Comparison of ENCODE assay signal across 13 mouse cellular contexts in the genomic region with DNA sequence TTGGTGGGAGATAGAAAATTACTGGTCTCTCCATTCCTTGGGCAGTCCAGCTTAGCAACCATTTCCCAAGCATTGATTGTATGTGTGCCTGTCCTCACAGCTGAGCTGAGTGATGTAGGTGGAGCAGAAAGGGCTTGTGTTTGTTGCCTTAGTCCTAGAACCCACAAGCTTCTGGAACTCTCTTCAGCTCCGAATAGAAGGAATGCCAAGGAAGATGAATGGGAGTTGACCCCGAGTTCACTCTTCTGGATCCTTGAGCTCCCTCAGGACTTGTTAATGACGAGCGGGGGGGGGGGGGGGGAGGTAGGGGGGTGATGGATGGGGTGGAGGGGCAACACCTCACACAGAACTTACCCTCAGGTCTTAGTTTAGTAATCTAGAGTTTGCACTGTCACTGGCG. TPM values are rescaled to one million over a fixed set of nuclear protein-coding genes. Genes with fewer than 3 reads are reported as not detected.
DNase-seq lines count a peak whose midpoint lies in the region; ATAC-seq lines count a peak whose summit lies in the region.
"Had no signal": no experiment of that assay in that cellular context is flagged by ENCODE, and none has a peak within 500 bp of the region (broad histone marks: within the 10 kb centered on the region; RNA-seq: fewer than 3 reads in every experiment).

No protein-coding gene starts in this region.

- H3K27me3 ChIP-seq in hindbrain, embryonic 10.5 days (ENCODE audit: insufficient read depth, poor library complexity, severe bottlenecking) = no peaks in the 10 kb centered on the region
- no peaks in the 10 kb centered on the region for H3K27me3 ChIP-seq in hindbrain, embryonic 11.5 days (ENCODE audit: control insufficient read depth, insufficient read depth, low read length)
- H3K27me3 ChIP-seq in neural tube, embryonic 13.5 days = no peaks in the 10 kb centered on the region
- H3K27me3 ChIP-seq in neural tube, embryonic 15.5 days (replicated peaks) = no peaks in the 10 kb centered on the region
- H3K27me3 ChIP-seq: liver, embryonic 12.5 days had no signal

- H3K4me3 ChIP-seq in hindbrain, embryonic 10.5 days = no peak overlapping the region
- no peak overlapping the region for H3K4me3 ChIP-seq in hindbrain, embryonic 11.5 days (ENCODE audit: low read depth, low read length)
- no peak overlapping the region for H3K4me3 ChIP-seq in neural tube, embryonic 13.5 days
- H3K4me3 ChIP-seq in neural tube, embryonic 15.5 days (replicated peaks) = no peak overlapping the region
- H3K4me3 ChIP-seq: liver, embryonic 12.5 days had no signal

- H3K4me2 ChIP-seq in hindbrain, embryonic 11.5 days (replicated peaks; ENCODE audit: low read depth, low read length) = no peak overlapping the region
- H3K4me2 ChIP-seq in neural tube, embryonic 13.5 days = no peak overlapping the region
- no peak overlapping the region for H3K4me2 ChIP-seq in neural tube, embryonic 15.5 days
- H3K4me2 ChIP-seq: liver, embryonic 12.5 days had no signal

- no peak for ATAC-seq in hindbrain, embryonic 11.5 days (ENCODE audit: low FRiP score)
- no peak for ATAC-seq in neural tube, embryonic 13.5 days (ENCODE audit: low read depth)
- ATAC-seq in neural tube, embryonic 15.5 days (ENCODE audit: low FRiP score) = no peak
- ATAC-seq in monocyte, adult 5-6 weeks (replicated peaks; ENCODE audit: insufficient number of reproducible peaks, low FRiP score, low TSS enrichment, poor library complexity, severe bottlenecking) = no peak
- ATAC-seq: liver, embryonic 12.5 days had no signal

- WGBS in hindbrain, embryonic 10.5 days = 48% methylated on average over 5 of the region's 5 CpGs
- 41% methylated on average over 3 of the region's 5 CpGs for WGBS in hindbrain, embryonic 11.5 days
- WGBS in neural tube, embryonic 13.5 days = 43% methylated on average over 4 of the region's 5 CpGs
- WGBS in neural tube, embryonic 15.5 days = 47% methylated on average over 5 of the region's 5 CpGs

- peak overlapping the region; percentile 62 for H3K27ac ChIP-seq in hindbrain, embryonic 10.5 days
- H3K27ac ChIP-seq in hindbrain, embryonic 11.5 days (ENCODE audit: low read depth, low read length) = no peak overlapping the region
- H3K27ac ChIP-seq in neural tube, embryonic 13.5 days (replicated peaks) = peak overlapping the region; percentile 24; the same call in 1 of the 2 replicates
- H3K27ac ChIP-seq in neural tube, embryonic 15.5 days (replicated peaks) = no peak overlapping the region; the same call in 1 of the 2 replicates
- H3K27ac ChIP-seq: liver, embryonic 12.5 days had no signal

- H3K9ac ChIP-seq in hindbrain, embryonic 11.5 days (ENCODE audit: low read depth, low read length) = no peak overlapping the region
- no peak overlapping the region for H3K9ac ChIP-seq in neural tube, embryonic 13.5 days
- H3K9ac ChIP-seq in neural tube, embryonic 15.5 days (replicated peaks) = no peak overlapping the region
- H3K9ac ChIP-seq: liver, embryonic 12.5 days had no signal

- peak; percentile 59 for DNase-seq in embryo, embryonic 10.5 days (ENCODE audit: low spot score)
- DNase-seq in embryo, embryonic 9.5 days (ENCODE audit: extremely low spot score) = no peak
- no peak for DNase-seq in hindbrain, embryonic 10.5 days (ENCODE audit: low spot score)
- DNase-seq in hindbrain, embryonic 11.5 days (ENCODE audit: low spot score) = no peak
- no peak for DNase-seq in gastrocnemius, postnatal 10 days
- DNase-seq: adrenal gland, postnatal 14 days; cerebellum, adult 11-12 months; kidney, adult 18-20 months; thymus, adult 18-20 months had no signal

- 0 out of 2 replicates have a peak, but pooled peaks cover 8% of the 10 kb centered on the region for H3K36me3 ChIP-seq in hindbrain, embryonic 10.5 days
- no peaks in the 10 kb centered on the region for H3K36me3 ChIP-seq in hindbrain, embryonic 11.5 days (ENCODE audit: control insufficient read depth, insufficient read depth, low read length)
- H3K36me3 ChIP-seq in neural tube, embryonic 13.5 days = no peaks in the 10 kb centered on the region
- H3K36me3 ChIP-seq in neural tube, embryonic 15.5 days = no peaks in the 10 kb centered on the region
- H3K36me3 ChIP-seq: liver, embryonic 12.5 days had no signal

- peaks cover 77% of the 10 kb centered on the region for H3K4me1 ChIP-seq in hindbrain, embryonic 10.5 days (replicated peaks)
- H3K4me1 ChIP-seq in hindbrain, embryonic 11.5 days (replicated peaks; ENCODE audit: control insufficient read depth, insufficient read depth, low read length) = peaks cover 10% of the 10 kb centered on the region; the same call in 1 of the 2 replicates
- H3K4me1 ChIP-seq in neural tube, embryonic 13.5 days (replicated peaks) = peaks cover 85% of the 10 kb centered on the region
- peaks cover 64% of the 10 kb centered on the region for H3K4me1 ChIP-seq in neural tube, embryonic 15.5 days

- H3K9me3 ChIP-seq in hindbrain, embryonic 10.5 days = no peaks in the 10 kb centered on the region
- H3K9me3 ChIP-seq in hindbrain, embryonic 11.5 days (ENCODE audit: control insufficient read depth, low read length) = no peaks in the 10 kb centered on the region
- H3K9me3 ChIP-seq in neural tube, embryonic 13.5 days = no peaks in the 10 kb centered on the region
- H3K9me3 ChIP-seq in neural tube, embryonic 15.5 days (replicated peaks) = no peaks in the 10 kb centered on the region
- H3K9me3 ChIP-seq: liver, embryonic 12.5 days had no signal

RNA-seq across cellular contexts. Expression of a gene that starts 25.9 kb away (rescaled TPM):
- 15.6 and 18.0 TPM in 2 replicates for polyA plus RNA-seq in hindbrain, embryonic 10.5 days (2016; fragmentation: Nextera tagmentation; extraction: Ambion mirVana)
- 16.7 and 20.8 TPM in 2 replicates for polyA plus RNA-seq in hindbrain, embryonic 11.5 days (2014; fragmentation: Nextera tagmentation; extraction: Ambion mirVana)
- polyA plus RNA-seq in neural tube, embryonic 13.5 days (2015; fragmentation: Nextera tagmentation; extraction: Ambion mirVana) = 11.2 and 14.1 TPM in 2 replicates
- 9.0 and 11.3 TPM in 2 replicates for polyA plus RNA-seq in neural tube, embryonic 15.5 days (2015; fragmentation: Nextera tagmentation; extraction: Ambion mirVana)
- total RNA-seq in monocyte, adult 5-6 weeks (2017) = 127 to 158 TPM (median 135 TPM) in 3 replicates
- 10 to 100 TPM; 32.0 to 42.1 TPM for total RNA-seq in gastrocnemius, postnatal 10 days (2021)

Comparison
In these comparisons a context has a peak if more than half of its experiments do, and no peak if none do; other contexts are left out.
1. H3K27ac ChIP-seq: peak in hindbrain, embryonic 10.5 days (single experiment) and neural tube, embryonic 13.5 days (single experiment); none in hindbrain, embryonic 11.5 days (single experiment) and neural tube, embryonic 15.5 days (single experiment).